Mouse (Mus musculus): Measurements from ENCODE around the gene Carf. TPM values are rescaled to one million over a fixed set of nuclear protein-coding genes. Genes with fewer than 3 reads are reported as not detected.
"Not testable (repeated sequence)": the region's sequence is repeated elsewhere in the genome, so short reads cannot be mapped to it uniquely, and the experiment has no call there.

Carf gene
- total RNA-seq, 2 experiments from 2014 or later, result 26.3 to 26.5 TPM

DNA sequence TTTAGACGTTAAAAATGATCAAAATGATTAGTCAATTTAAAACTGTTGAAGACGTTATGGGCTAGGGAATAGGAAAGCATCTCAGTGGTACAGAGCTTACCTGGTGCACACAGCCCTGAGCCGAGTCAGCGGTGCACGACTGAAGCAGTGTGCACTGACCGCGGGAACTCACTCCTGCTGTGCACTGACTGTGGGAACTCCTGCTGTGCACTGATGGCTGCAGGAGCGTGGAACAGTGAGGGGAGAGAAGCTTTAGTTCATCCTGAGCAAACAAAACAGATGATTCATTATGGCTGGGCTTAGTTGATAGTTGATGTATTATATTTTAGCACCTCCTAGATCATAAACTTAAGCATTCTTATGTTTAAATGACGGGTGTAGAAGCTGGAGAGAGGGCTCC, 39.3 kb downstream of the Carf start:
- Histone ChIP-seq H3K27ac (no peak overlapping the region), H3K4me3 (no peak overlapping the region)
- TF ChIP-seq CTCF (conservative IDR thresholded peaks at IDR 0.05), result no peak
- no peak for DNase-seq (ENCODE audit: low spot score in 2 of 2)

DNA sequence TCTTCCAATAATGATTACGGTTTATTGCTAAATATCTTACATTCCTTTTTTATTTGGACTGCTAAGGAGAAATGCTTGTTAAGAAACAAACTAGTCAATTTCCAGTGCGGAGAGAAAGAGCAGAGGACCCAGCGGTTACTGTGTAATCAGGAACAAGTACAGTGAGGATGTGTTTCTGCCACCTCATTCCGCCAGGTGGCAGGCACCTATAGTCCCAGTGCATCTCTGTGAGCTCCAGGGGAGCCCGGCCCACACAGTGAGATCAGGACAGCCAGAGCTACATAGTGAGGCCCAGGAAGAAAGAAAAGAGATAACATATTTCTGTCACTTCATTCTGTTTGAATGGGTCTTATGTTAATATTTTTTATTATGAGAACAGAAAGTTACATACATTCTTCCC, 54.7 kb downstream of the Carf start:
- DNase-seq (ENCODE audit: low spot score in 2 of 2), result no peak
- H3K27ac ChIP-seq, result no peak overlapping the region
- TF ChIP-seq CTCF (conservative IDR thresholded peaks at IDR 0.05), result no peak
- H3K4me3 ChIP-seq, result no peak overlapping the region

DNA sequence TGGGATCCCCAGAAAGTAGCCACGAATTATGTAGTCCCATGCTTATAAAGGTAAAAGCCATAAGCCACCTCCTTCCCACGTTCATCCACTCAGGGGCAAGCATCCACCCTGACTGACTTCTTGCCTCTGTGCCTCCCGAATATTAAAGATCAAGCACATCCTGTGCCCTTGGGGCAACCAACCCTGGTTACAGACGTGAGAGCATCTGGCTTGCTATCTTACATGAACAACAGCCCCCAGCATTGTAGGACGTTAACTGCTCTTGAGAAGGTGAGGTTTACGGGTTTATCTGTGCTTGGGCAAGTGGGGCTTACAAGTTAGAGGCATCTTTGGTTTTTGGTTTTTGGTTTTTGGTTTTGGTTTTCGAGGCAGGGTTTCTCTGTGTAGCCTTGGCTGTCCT, 58.6 kb downstream of the Carf start:
- Histone ChIP-seq H3K27ac (no peak overlapping the region), H3K4me3 (no peak overlapping the region)
- no peak for DNase-seq (ENCODE audit: low spot score in 2 of 2)
- TF ChIP-seq CTCF (conservative IDR thresholded peaks at IDR 0.05), result no peak

DNA sequence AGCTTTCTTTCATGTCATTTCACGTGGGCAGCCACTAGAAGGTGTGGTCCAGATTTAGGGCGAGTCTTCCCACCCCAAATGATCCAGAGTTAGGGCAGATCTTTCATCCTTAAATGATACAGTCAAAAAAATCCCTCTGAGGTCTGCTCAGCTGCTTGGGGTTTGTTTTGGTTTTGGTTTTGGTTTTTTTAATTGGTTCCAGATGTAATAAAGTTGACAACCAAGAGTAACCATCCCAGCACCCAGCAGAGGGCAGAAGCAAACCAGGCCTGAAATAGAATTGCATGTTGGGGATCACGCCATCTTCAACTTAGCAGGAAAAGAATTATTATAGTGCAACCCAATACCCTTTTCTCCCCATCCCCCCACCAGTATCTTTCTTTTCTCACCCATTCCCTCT, 60.4 kb downstream of the Carf start:
- Histone ChIP-seq H3K4me3 (no peak overlapping the region), H3K27ac (no peak overlapping the region)
- TF ChIP-seq CTCF (conservative IDR thresholded peaks at IDR 0.05), result peak; percentile 75
- peak; percentile 9 to 31 for DNase-seq (ENCODE audit: low spot score in 2 of 2)

DNA sequence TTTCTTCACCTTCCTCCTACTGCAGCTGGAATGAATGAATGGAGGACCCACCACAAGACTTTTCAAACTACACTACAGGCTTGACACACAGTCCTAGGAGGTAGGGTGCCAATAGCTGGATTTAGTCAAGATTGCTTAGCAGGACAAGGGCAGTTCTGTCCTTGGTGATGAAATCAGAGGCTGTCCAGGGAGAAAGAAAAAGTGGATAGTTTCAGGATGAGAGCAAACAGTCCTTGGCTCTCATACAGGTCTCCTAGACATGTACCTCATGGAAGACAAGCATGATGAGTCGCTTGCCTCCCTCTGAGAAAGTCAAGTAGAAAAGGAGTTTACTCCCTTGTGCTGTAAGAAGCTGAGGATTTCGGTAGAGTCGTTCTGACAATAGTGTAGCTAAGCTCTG, 65.6 kb downstream of the Carf start:
- no peak for TF ChIP-seq CTCF (conservative IDR thresholded peaks at IDR 0.05)
- no peak overlapping the region for H3K27ac ChIP-seq
- DNase-seq (ENCODE audit: low spot score in 2 of 2), result no peak
- no peak overlapping the region for H3K4me3 ChIP-seq

DNA sequence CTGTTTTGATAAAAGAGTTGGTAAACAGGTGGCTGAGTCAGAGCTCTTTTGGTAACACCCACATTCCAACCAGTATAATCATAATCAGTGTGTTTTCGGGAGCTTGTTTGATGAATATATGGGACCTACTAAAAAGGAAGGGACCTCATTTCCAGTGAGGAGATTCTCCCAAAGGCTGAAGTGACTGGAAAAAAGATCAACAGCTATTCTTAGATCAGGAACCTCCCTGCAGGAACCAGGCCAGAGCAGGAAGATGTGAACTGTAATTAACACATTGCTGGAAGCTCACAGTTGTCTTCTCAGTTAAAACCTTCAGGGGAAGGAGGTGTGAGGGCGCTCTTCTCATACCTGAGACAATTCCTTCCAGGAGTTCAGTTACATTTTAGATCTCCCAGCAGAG, 71.6 kb downstream of the Carf start:
- Histone ChIP-seq H3K27ac (no peak overlapping the region), H3K4me3 (no peak overlapping the region)
- DNase-seq (ENCODE audit: low spot score in 2 of 2), result no peak
- no peak for TF ChIP-seq CTCF (conservative IDR thresholded peaks at IDR 0.05)

DNA sequence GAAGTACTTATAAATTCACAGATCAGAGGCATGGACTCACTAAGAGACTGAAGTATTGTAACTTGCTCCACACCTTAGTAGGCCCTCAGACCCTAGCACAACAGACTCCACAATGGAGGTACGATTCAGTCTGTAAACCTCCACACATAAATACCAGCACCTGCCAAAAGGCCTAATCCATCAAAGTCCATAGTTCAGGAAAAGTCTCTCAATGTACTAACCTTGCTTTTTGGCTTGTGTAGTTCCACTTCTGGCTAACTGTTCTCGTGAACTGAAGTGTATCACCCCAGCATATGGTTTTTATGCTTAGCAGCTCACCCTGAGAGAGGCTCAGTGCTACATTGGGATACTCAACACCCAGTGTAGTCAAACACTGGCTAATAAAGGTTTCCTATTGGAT, 72.2 kb downstream of the Carf start:
- no peak for TF ChIP-seq CTCF (conservative IDR thresholded peaks at IDR 0.05)
- no peak overlapping the region for H3K4me3 ChIP-seq
- DNase-seq (ENCODE audit: low spot score in 2 of 2), result no peak
- H3K27ac ChIP-seq, result no peak overlapping the region

DNA sequence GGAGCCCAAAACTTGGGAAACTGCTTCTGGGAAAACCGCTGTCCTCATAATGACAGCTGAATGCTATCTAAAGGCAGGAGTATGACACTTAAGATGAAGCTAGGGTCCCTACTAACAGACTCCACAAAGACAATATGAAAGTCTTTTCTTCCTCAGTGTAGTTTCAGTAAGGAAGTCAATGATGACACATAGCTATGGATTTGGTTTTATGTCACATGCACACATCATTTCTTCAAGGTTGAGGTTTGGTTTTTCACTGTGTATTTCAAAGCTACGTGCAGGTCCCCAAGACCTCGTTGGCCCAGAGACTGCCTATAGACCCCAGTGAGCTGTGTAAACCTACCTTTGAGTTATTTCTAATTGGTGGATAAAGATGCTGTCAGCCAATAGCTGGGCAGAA, 75.1 kb downstream of the Carf start:
- no peak for TF ChIP-seq CTCF (conservative IDR thresholded peaks at IDR 0.05)
- no peak overlapping the region for H3K4me3 ChIP-seq
- H3K27ac ChIP-seq, result no peak overlapping the region
- no peak for DNase-seq (ENCODE audit: low spot score in 2 of 2)

DNA sequence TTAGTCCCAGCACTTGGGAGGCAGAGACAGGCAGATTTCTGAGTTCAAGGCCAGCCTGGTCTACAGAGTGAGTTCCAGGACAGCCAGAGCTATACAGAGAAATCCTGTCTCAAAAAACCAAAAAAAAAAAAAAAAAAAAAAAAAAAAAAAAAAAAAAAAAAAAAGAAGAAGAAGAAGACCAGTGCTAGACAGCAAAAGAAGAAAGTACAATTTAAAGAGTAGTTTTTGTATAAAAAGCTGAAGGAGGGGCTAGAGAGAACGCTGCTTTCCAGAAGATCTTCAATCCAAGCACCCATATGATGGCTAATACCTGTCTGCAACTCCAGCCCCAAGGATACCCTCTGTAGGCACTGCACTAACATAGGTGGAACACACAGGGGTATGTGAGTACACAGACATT, 79.8 kb downstream of the Carf start:
- DNase-seq (ENCODE audit: low spot score in 2 of 2); H3K4me3 ChIP-seq; H3K27ac ChIP-seq: not testable (repeated sequence)

DNA sequence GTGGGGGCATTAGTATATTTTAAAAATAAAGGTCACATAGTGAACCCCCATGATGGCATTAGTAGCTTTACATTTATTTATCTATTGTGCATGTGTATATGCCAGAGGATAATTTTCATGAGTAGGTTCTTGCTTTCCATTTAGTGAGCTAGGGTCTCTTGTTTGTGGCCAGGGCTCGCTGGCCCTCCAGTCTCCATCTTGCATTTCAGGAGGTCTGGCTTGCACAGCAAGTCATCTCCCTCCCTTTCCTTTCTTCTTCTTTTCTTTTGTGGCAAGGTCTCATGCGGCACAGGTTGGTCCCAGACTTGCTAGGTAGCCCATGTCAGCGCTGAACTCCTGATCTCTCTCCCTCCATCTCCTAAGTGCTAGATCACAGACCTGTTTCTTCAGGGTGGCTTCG, 81.3 kb downstream of the Carf start:
- no peak for DNase-seq (ENCODE audit: low spot score in 2 of 2)
- H3K27ac ChIP-seq, result peak overlapping the region; percentile 92
- H3K4me3 ChIP-seq, result peak overlapping the region; percentile 90
- no peak for TF ChIP-seq CTCF (conservative IDR thresholded peaks at IDR 0.05)

DNA sequence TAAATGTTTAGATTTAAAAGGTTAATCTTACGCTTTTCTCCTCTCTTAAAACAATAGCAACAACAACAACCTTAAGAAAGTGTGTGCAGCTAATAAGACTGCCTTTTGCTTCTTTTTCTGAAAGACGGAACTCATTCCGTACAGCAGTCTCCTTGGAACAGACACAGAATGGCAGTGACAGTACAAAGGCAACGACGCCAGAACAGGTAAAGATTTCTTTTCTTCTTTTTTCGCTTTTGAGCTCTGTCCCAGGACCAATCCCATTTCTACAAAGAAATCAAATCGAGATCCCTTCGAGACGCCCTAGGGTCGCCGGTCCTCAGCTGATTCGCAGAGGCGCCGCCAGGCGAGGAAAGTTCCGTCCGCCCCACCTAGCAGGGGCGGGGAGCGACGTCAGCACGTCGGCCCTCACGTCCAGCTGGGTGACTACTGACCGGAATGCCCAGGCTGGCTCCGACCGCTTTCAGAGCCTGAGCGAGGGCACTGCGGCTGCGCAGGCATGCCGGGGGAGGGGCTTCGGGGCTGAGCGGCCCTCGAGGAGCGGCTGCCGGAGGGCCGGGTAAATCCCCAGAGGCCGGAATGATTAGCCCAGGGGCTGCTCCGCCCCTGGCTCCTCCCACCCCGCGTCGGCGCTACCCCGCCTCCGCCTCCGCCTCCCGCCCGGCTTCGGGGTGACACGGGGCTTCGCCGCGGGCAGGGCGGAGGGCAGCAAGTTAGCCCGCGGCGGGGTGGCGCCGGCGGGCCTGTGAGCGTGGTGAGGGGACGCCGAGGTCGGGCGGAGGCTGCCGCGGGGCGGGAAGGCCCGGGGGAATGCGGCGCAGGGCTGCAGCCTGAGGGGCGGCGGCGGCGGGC, 82.1 kb downstream of the Carf start, which contains the start of gene Nbeal1:
Nbeal1 (plus strand) TSS at position 668 of the 852 bp plus-strand sequence.
- peak; percentile 97 to 98 for DNase-seq (ENCODE audit: low spot score in 2 of 2)
- Histone ChIP-seq H3K27ac (peak within 1 kb of the TSS; percentile 92), H3K4me3 (peak within 1 kb of the TSS; percentile 90)
- peak; percentile 62 for TF ChIP-seq CTCF (conservative IDR thresholded peaks at IDR 0.05)

DNA sequence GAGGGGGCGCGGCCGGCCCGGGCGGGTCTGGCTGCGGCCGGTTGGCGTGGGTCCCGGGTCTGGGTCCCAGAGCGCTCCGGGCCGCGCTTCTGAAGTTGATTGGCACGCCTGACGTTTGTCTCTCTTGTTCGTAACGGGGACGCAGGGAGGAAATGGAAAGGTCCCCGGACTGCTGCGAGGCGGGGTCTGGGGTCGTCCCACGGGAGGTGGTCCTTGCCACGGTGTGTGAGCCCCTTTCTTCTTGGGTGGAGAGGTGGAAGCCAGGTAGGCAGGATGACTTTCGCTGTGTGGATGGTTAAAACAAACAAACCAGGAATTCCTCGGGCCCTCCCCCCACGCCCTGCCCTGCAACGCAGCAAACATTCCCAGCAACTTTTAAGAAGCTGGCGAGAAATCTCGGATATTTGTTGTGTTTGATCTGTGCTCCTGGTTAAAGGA, 82.8 kb downstream of the Carf start:
- H3K27ac ChIP-seq, result peak overlapping the region; percentile 92
- DNase-seq (ENCODE audit: low spot score in 2 of 2), result no peak
- TF ChIP-seq CTCF (conservative IDR thresholded peaks at IDR 0.05), result no peak
- peak overlapping the region; percentile 90 for H3K4me3 ChIP-seq

DNA sequence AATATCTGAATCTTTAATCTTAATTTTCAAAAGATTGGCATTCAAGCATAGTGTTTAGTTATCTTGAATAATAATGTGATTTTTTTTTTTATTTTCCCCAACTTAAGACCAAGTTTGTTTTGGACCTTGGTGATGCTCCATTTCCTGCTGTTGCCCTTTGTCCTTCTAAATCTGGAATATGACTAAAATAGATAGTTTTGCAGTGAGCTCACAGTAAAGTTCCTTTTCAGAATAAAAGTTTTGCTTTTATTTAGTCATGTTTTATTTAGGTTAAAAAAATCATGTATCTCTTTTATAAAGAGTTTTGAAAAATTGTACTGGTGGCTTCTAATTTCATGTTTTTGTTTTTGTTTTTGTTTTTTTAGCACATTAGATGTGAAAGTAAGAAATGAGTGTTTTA, 90.4 kb downstream of the Carf start:
- TF ChIP-seq CTCF (conservative IDR thresholded peaks at IDR 0.05), result no peak
- H3K27ac ChIP-seq, result no peak overlapping the region
- H3K4me3 ChIP-seq, result no peak overlapping the region
- DNase-seq (ENCODE audit: low spot score in 2 of 2), result no peak

DNA sequence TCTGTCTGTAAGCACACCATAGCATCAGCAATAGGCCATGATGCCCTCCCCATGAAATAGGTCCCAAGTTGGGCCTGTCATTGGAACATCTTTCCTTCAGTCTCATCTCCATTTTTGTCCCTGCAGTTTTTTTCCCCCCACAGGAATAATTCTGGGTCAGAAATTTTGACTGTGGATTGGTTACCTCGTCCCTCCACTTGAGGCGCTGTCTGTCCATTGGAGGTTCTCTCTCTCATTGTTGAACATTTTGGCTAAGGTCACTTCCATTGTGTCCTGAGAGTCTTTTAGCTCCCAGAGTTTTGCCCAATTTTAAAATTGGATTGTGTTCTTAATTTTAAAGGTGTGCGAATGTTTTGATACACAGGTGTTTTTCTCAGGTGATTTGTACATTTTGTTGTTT, 98.8 kb downstream of the Carf start:
- TF ChIP-seq CTCF (conservative IDR thresholded peaks at IDR 0.05), result peak; percentile 66
- H3K4me3 ChIP-seq, result no peak overlapping the region
- no peak overlapping the region for H3K27ac ChIP-seq
- DNase-seq (ENCODE audit: low spot score in 2 of 2), result no peak

Measured in layer of hippocampus, adult 2 months (tissue).